Mouse (Mus musculus): Measurements from ENCODE around the gene Pold3.

- TF ChIP-seq CTCF (IDR thresholded peaks at IDR 0.05; ENCODE audit: low read depth) (peak; percentile 72), EP300 (IDR thresholded peaks at IDR 0.05; ENCODE audit: low read depth) (no peak)
These were observed 2.1 kb upstream of the Pold3 start for GRCm38 (mm10) chr7:100123486-100123885.
